Mouse (Mus musculus) limb, embryonic 11.5 days (tissue): Measurements from ENCODE around the gene Mad1l1. TPM values are rescaled to one million over a fixed set of nuclear protein-coding genes. Genes with fewer than 3 reads are reported as not detected.

ENCODE experiments used
- ATAC-seq: fragments of 200-750 bp; cut with Nextera tagmentation; 2 replicates; pipeline ENCODE4 v1.8.0; 2017; ENCODE audit warnings: low read depth; ENCODE audit not compliant: insufficient number of reproducible peaks, low FRiP score, low TSS enrichment
- DNase-seq: peaks from one replicate; pipeline ENCODE4 v3.0.0-alpha.2; 2015; ENCODE audit warnings: low spot score
- H3K27ac ChIP-seq: fragments of 300-500 bp; sonication (generic); replicated peaks from 2 replicates; pipeline ENCODE4 v1.5.1; 2014; ENCODE audit warnings: low read depth, mild to moderate bottlenecking, low read length
- H3K27me3 ChIP-seq: fragments of 300-500 bp; sonication (generic); 2 replicates; pipeline ENCODE4 v1.6.1; 2014; ENCODE audit warnings: mild to moderate bottlenecking, low read length, mixed read lengths; ENCODE audit not compliant: control insufficient read depth, insufficient read depth
- H3K36me3 ChIP-seq: fragments of 300-500 bp; sonication (generic); 2 replicates; pipeline ENCODE4 v1.6.1; 2014; ENCODE audit warnings: mild to moderate bottlenecking, low read length, moderate library complexity, mixed read lengths; ENCODE audit not compliant: control insufficient read depth, insufficient read depth
- H3K4me1 ChIP-seq: fragments of 300-500 bp; sonication (generic); 2 replicates; pipeline ENCODE4 v1.6.1; 2014; ENCODE audit warnings: low read length, mixed read lengths; ENCODE audit not compliant: control insufficient read depth, insufficient read depth
- H3K4me2 ChIP-seq: fragments of 300-500 bp; sonication (generic); 2 replicates; pipeline ENCODE4 v1.6.1; 2014; ENCODE audit warnings: low read depth, mild to moderate bottlenecking, moderate library complexity; ENCODE audit not compliant: severe bottlenecking
- H3K4me3 ChIP-seq: fragments of 300-500 bp; sonication (generic); 2 replicates; pipeline ENCODE4 v1.5.1; 2014; ENCODE audit warnings: low read depth, low read length
- H3K9ac ChIP-seq: fragments of 300-500 bp; sonication (generic); 2 replicates; pipeline ENCODE4 v1.6.1; 2014; ENCODE audit warnings: mild to moderate bottlenecking, low read length
- H3K9me3 ChIP-seq: fragments of 300-500 bp; sonication (generic); 2 replicates; pipeline ENCODE4 v1.6.1; 2016; ENCODE audit warnings: low read length; ENCODE audit not compliant: control insufficient read depth
- WGBS: fragments of 180-500 bp; shearing (Covaris S2); extraction: QIAGEN DNeasy Blood & Tissue Kit; methylation state at CpG from one replicate; pipeline ENCODE4 v1.1.7; 2014; 5-methylcytosine and 5-hydroxymethylcytosine counted together
- polyA plus RNA-seq: library from polyadenylated mRNA; unstranded; fragments of >200 nt; fragmentation: Nextera tagmentation; extraction: Ambion mirVana; gene quantifications from 2 replicates; pipeline ENCODE4 v1.2.1, GENCODE M21; 2014

The Mad1l1 gene
- polyA plus RNA-seq, 1 experiment from 2014 or later, result 51.5 TPM

GRCm38 (mm10) chr5:140117968-140118367 lies 203.4 kb downstream of the Mad1l1 start:
- peaks cover 3% of the 10 kb centered on the region; the same call in 1 of the 2 replicates for H3K36me3 ChIP-seq
- H3K4me1 ChIP-seq, result no peaks in the 10 kb centered on the region
- H3K4me2 ChIP-seq, result no peak overlapping the region
- no peak overlapping the region for H3K27ac ChIP-seq
- H3K9ac ChIP-seq, result no peak overlapping the region
- ATAC-seq, result no peak
- no peaks in the 10 kb centered on the region for H3K9me3 ChIP-seq
- no peak overlapping the region for H3K4me3 ChIP-seq
- DNase-seq, result no peak
- H3K27me3 ChIP-seq, result no peaks in the 10 kb centered on the region

GRCm38 (mm10) chr5:140115434-140116271 lies 205.7 kb downstream of the Mad1l1 start:
- no peaks in the 10 kb centered on the region for H3K27me3 ChIP-seq
- H3K36me3 ChIP-seq, result peaks cover 3% of the 10 kb centered on the region; the same call in 1 of the 2 replicates
- WGBS, result 50% methylated on average over 8 of the region's 8 CpGs
- no peak overlapping the region for H3K4me2 ChIP-seq
- no peak overlapping the region for H3K27ac ChIP-seq
- no peaks in the 10 kb centered on the region for H3K9me3 ChIP-seq
- no peak overlapping the region for H3K9ac ChIP-seq
- DNase-seq (no peak), ATAC-seq (no peak)
- no peak overlapping the region for H3K4me3 ChIP-seq
- no peaks in the 10 kb centered on the region for H3K4me1 ChIP-seq

DNA sequence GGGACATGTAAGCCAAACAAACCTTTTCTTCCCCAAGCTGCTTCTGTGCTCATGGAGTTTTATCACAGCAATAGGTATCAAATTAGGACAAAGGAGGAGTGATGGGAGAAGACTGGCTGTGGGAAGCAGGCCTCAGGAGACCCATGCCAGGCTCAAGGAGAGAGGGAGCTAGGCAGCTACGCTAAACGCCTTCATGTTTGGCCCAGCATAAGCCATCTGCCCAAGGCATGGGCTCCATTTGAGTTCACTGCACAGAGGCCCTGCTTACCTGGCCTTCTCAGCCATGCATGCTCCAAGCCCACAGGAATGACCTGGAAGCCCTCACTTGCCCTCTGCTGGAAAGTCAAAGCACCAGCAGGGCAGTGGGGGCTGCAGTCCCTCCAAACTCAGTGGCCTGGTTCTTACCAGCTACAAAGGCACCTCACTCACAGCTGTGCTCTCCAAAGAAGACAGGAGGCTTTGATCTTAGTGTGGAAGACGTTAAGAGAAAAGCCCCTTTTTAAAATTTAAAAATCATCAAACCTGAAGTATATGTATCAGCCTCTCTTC lies 206.8 kb downstream of the Mad1l1 start:
- peaks cover 3% of the 10 kb centered on the region; the same call in 1 of the 2 replicates for H3K36me3 ChIP-seq
- DNase-seq, result no peak
- H3K4me1 ChIP-seq, result no peaks in the 10 kb centered on the region
- no peak for ATAC-seq
- H3K27ac ChIP-seq, result no peak overlapping the region
- no peak overlapping the region for H3K4me3 ChIP-seq
- no peaks in the 10 kb centered on the region for H3K27me3 ChIP-seq
- H3K9ac ChIP-seq, result no peak overlapping the region
- WGBS, result 80% methylated on average over 3 of the region's 3 CpGs
- no peaks in the 10 kb centered on the region for H3K9me3 ChIP-seq
- no peak overlapping the region for H3K4me2 ChIP-seq

GRCm38 (mm10) chr5:140113281-140113680 lies 208.1 kb downstream of the Mad1l1 start:
- no peak overlapping the region for H3K4me3 ChIP-seq
- H3K27me3 ChIP-seq, result no peaks in the 10 kb centered on the region
- no peak overlapping the region for H3K9ac ChIP-seq
- H3K4me1 ChIP-seq, result no peaks in the 10 kb centered on the region
- no peak overlapping the region for H3K4me2 ChIP-seq
- WGBS, result 89% methylated on average over 2 of the region's 2 CpGs
- ATAC-seq (no peak), DNase-seq (no peak)
- H3K9me3 ChIP-seq, result no peaks in the 10 kb centered on the region
- no peak overlapping the region for H3K27ac ChIP-seq
- peaks cover 3% of the 10 kb centered on the region; the same call in 1 of the 2 replicates for H3K36me3 ChIP-seq

DNA sequence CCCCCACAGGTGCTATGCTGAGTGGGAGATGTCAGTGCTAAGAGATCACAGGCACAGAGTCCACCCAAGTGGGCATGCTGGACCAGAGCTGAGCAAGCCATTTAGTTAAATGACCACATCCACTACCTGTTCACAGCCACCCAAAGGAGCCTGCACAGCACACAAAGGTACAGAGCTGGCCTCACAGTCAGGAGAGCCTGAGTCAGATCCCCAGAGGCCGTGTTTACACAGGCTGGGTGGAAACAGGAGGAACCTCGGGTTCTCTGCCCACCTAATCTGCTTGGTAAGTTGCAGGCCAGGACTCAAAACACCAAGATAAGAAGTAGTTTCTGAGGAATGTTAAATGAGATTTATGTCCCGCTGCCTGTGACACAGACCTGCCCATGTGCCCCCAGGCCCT lies 211.3 kb downstream of the Mad1l1 start:
- ATAC-seq, result no peak
- WGBS, result 58% methylated on average over 3 of the region's 3 CpGs
- no peak for DNase-seq
- H3K9ac ChIP-seq, result no peak overlapping the region
- no peak overlapping the region for H3K4me2 ChIP-seq
- no peaks in the 10 kb centered on the region for H3K27me3 ChIP-seq
- no peak overlapping the region for H3K27ac ChIP-seq
- no peak overlapping the region for H3K4me3 ChIP-seq
- no peaks in the 10 kb centered on the region for H3K4me1 ChIP-seq
- H3K36me3 ChIP-seq, result no peaks in the 10 kb centered on the region
- H3K9me3 ChIP-seq, result no peaks in the 10 kb centered on the region

- Histone ChIP-seq H3K4me3 (no peak overlapping the region), H3K9me3 (no peaks in the 10 kb centered on the region), H3K4me2 (no peak overlapping the region), H3K4me1 (peaks cover 10% of the 10 kb centered on the region), H3K36me3 (no peaks in the 10 kb centered on the region), H3K27me3 (no peaks in the 10 kb centered on the region), H3K27ac (no peak overlapping the region), H3K9ac (no peak overlapping the region)
- ATAC-seq (no peak), DNase-seq (no peak)
- WGBS, result 95% methylated on average over 2 of the region's 2 CpGs
Observed at GRCm38 (mm10) chr5:140107907-140108306, 213.4 kb downstream of the Mad1l1 start.

DNA sequence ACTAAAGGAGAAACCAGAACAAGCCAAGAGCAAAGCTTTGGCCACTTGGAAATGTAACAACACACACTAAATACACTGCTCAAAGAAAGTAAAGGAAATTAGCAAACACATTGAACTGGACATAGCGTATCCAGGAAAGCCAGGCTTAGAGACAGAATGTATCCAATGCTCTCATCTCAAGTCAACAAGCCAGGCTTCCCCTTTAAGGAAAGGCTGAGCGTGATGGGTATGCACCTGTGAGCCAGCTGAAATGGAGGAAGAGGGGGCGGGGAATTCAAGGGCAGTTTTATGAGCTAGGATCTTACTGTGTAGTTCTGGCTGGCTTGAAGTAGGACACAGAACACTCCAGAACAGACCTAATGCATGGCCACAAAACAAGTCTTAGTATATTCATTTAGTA lies 215.3 kb downstream of the Mad1l1 start:
- DNase-seq, result no peak
- no peaks in the 10 kb centered on the region for H3K36me3 ChIP-seq
- WGBS, result 70% methylated on average over 3 of the region's 3 CpGs
- no peak overlapping the region for H3K27ac ChIP-seq
- peaks cover 19% of the 10 kb centered on the region for H3K4me1 ChIP-seq
- no peaks in the 10 kb centered on the region for H3K9me3 ChIP-seq
- no peak for ATAC-seq
- H3K4me3 ChIP-seq, result no peak overlapping the region
- no peak overlapping the region for H3K4me2 ChIP-seq
- H3K27me3 ChIP-seq, result no peaks in the 10 kb centered on the region
- H3K9ac ChIP-seq, result no peak overlapping the region

- no peak overlapping the region for H3K9ac ChIP-seq
- 74% methylated on average over 1 of the region's 1 CpGs for whole genome bisulfite sequencing
- no peaks in the 10 kb centered on the region for H3K36me3 ChIP-seq
- H3K9me3 ChIP-seq, result no peaks in the 10 kb centered on the region
- ATAC-seq (no peak), DNase-seq (no peak)
- no peak overlapping the region for H3K27ac ChIP-seq
- no peak overlapping the region for H3K4me3 ChIP-seq
- H3K27me3 ChIP-seq, result no peaks in the 10 kb centered on the region
- peaks cover 19% of the 10 kb centered on the region for H3K4me1 ChIP-seq
- no peak overlapping the region for H3K4me2 ChIP-seq
Observed at GRCm38 (mm10) chr5:140104891-140105290, 216.5 kb downstream of the Mad1l1 start.
